Mouse (Mus musculus) MEL (cell line): Measurements from ENCODE around the gene Apex2. TPM values are rescaled to one million over a fixed set of nuclear protein-coding genes. Genes with fewer than 3 reads are reported as not detected.

Source experiments
- DNase-seq: peaks from one replicate; pipeline ENCODE4 v3.0.0; 2011; ENCODE audit warnings: low read depth, low spot score
- H3K27ac ChIP-seq: 2 replicates; pipeline ENCODE4 v1.5.1; 2012; ENCODE audit warnings: low read depth, mild to moderate bottlenecking, control low read depth, low read length, moderate library complexity; ENCODE audit not compliant: control insufficient read depth
- H3K27me3 ChIP-seq, 2 experiments: fragments of 150-350 bp in 1 of 2; sonication (generic) in 1 of 2; 2 replicates each; pipeline ENCODE4 v1.6.1; 2012; ENCODE audit warnings: low read length in 2 of 2, mild to moderate bottlenecking in 2 of 2, improper control_type of control experiment in 1 of 2, moderate library complexity in 1 of 2; ENCODE audit not compliant: insufficient read depth in 2 of 2, control insufficient read depth in 1 of 2
- H3K36me3 ChIP-seq, 2 experiments: 2 replicates each; pipeline ENCODE4 v1.6.1; 2012 to 2014; ENCODE audit warnings: low read length in 2 of 2, improper control_type of control experiment in 1 of 2, inconsistent platforms in 1 of 2, mild to moderate bottlenecking in 1 of 2; ENCODE audit not compliant: insufficient read depth in 2 of 2, control insufficient read depth in 1 of 2
- H3K4me1 ChIP-seq, 2 experiments: fragments of 150-350 bp in 1 of 2; sonication (generic) in 1 of 2; 2 replicates each; pipeline ENCODE4 v1.6.1; 2012; ENCODE audit warnings: low read length in 2 of 2, improper control_type of control experiment in 1 of 2, mild to moderate bottlenecking in 1 of 2; ENCODE audit not compliant: insufficient read depth in 2 of 2, control insufficient read depth in 1 of 2
- H3K4me3 ChIP-seq, 2 experiments: fragments of 150-350 bp in 1 of 2; sonication (generic) in 1 of 2; 2 replicates each; pipeline ENCODE4 v1.5.1; 2012; ENCODE audit warnings: low read depth in 2 of 2, low read length in 2 of 2, mild to moderate bottlenecking in 2 of 2, moderate library complexity in 2 of 2, control low read depth in 1 of 2, improper control_type of control experiment in 1 of 2; ENCODE audit not compliant: control insufficient read depth in 1 of 2, insufficient read depth in 1 of 2
- H3K79me2 ChIP-seq: 2 replicates; pipeline ENCODE4 v1.6.1; 2012; ENCODE audit warnings: mild to moderate bottlenecking, low read length, moderate library complexity; ENCODE audit not compliant: control insufficient read depth, poor library complexity, insufficient read depth
- H3K9ac ChIP-seq: 2 replicates; pipeline ENCODE4 v1.6.1; 2012; ENCODE audit warnings: low read depth, mild to moderate bottlenecking, control low read depth, low read length, moderate library complexity; ENCODE audit not compliant: control insufficient read depth, poor library complexity, severe bottlenecking
- H3K9me3 ChIP-seq: fragments of 150-350 bp; sonication (generic); replicated peaks from 2 replicates; pipeline ENCODE4 v1.6.1; 2012; ENCODE audit warnings: mild to moderate bottlenecking, low read length, improper control_type of control experiment, moderate library complexity; ENCODE audit not compliant: insufficient read depth
- CTCF ChIP-seq, 3 experiments: IDR thresholded peaks in 2 of 3; conservative IDR thresholded peaks in 1 of 3; 2 replicates each; pipeline ENCODE4 v1.5.1; 2011 to 2012; ENCODE audit warnings: low read length in 3 of 3, low read depth in 2 of 3, mild to moderate bottlenecking in 2 of 3, improper control_type of control experiment in 1 of 3, inconsistent platforms in 1 of 3, mixed read lengths in 1 of 3, moderate library complexity in 1 of 3; ENCODE audit not compliant: control insufficient read depth in 1 of 3, insufficient read depth in 1 of 3, poor library complexity in 1 of 3, severe bottlenecking in 1 of 3
- EP300 ChIP-seq, 2 experiments: IDR thresholded peaks; 2 replicates each; pipeline ENCODE4 v1.6.1; 2011; ENCODE audit warnings: improper control_type of control experiment in 2 of 2, low read length in 2 of 2, low read depth in 1 of 2, mild to moderate bottlenecking in 1 of 2
- GATA1 ChIP-seq: IDR thresholded peaks from 2 replicates; pipeline ENCODE4 v1.6.1; 2011; ENCODE audit warnings: low read depth, low read length, improper control_type of control experiment
- HCFC1 ChIP-seq: IDR thresholded peaks from 2 replicates; pipeline ENCODE4 v1.6.1; 2012; ENCODE audit warnings: low read depth, mild to moderate bottlenecking, inconsistent platforms, low read length, improper control_type of control experiment, moderate library complexity
- JUND ChIP-seq: IDR thresholded peaks from 2 replicates; pipeline ENCODE4 v1.6.1; 2011; ENCODE audit warnings: low read depth, mild to moderate bottlenecking, improper control_type of control experiment, low read length
- KAT2A ChIP-seq: conservative IDR thresholded peaks from 2 replicates; pipeline ENCODE4 v1.6.1; 2012; ENCODE audit warnings: low read depth, low read length, improper control_type of control experiment, inconsistent platforms
- MAZ ChIP-seq: IDR thresholded peaks from 2 replicates; pipeline ENCODE4 v1.6.1; 2012; ENCODE audit warnings: low read depth, mild to moderate bottlenecking, inconsistent platforms, low read length, improper control_type of control experiment
- MEF2A ChIP-seq: IDR thresholded peaks from 2 replicates; pipeline ENCODE4 v1.6.1; 2014; ENCODE audit warnings: low read depth, mild to moderate bottlenecking, inconsistent platforms, low read length, improper control_type of control experiment; ENCODE audit not compliant: poor library complexity, insufficient replicate concordance, severe bottlenecking; ENCODE audit errors: extremely low read depth
- MXI1 ChIP-seq: IDR thresholded peaks from 2 replicates; pipeline ENCODE4 v1.6.1; 2011; ENCODE audit warnings: mild to moderate bottlenecking, low read depth, low read length, improper control_type of control experiment
- MYC ChIP-seq: IDR thresholded peaks from 2 replicates; pipeline ENCODE4 v1.6.1; 2011; ENCODE audit warnings: low read depth, mild to moderate bottlenecking, low read length, improper control_type of control experiment, moderate library complexity
- NELFE ChIP-seq: IDR thresholded peaks from 2 replicates; pipeline ENCODE4 v1.6.1; 2011; ENCODE audit warnings: low read depth, low read length, improper control_type of control experiment
- NRF1 ChIP-seq: IDR thresholded peaks from 2 replicates; pipeline ENCODE4 v1.6.1; 2014; ENCODE audit warnings: low read depth, mild to moderate bottlenecking, inconsistent platforms, low read length, improper control_type of control experiment, moderate library complexity; ENCODE audit not compliant: poor library complexity, insufficient read depth, severe bottlenecking
- POLR2AphosphoS2 ChIP-seq: IDR thresholded peaks from 2 replicates; pipeline ENCODE4 v1.6.1; 2011; ENCODE audit warnings: low read length, improper control_type of control experiment
- RCOR1 ChIP-seq: IDR thresholded peaks from 2 replicates; pipeline ENCODE4 v1.6.1; 2012; ENCODE audit warnings: low read depth, mild to moderate bottlenecking, inconsistent platforms, low read length, improper control_type of control experiment
- SIN3A ChIP-seq: IDR thresholded peaks from 2 replicates; pipeline ENCODE4 v1.6.1; 2012; ENCODE audit warnings: low read length, improper control_type of control experiment, inconsistent platforms
- TAL1 ChIP-seq: IDR thresholded peaks from 2 replicates; pipeline ENCODE4 v1.6.1; 2012; ENCODE audit warnings: mild to moderate bottlenecking, inconsistent platforms, low read length, moderate library complexity, mixed read lengths
- TCF12 ChIP-seq: IDR thresholded peaks from 2 replicates; pipeline ENCODE4 v1.6.1; 2014; ENCODE audit warnings: low read depth, mild to moderate bottlenecking, inconsistent platforms, low read length, improper control_type of control experiment, moderate library complexity
- UBTF ChIP-seq: IDR thresholded peaks from 2 replicates; pipeline ENCODE4 v1.6.1; 2012; ENCODE audit warnings: low read depth, mild to moderate bottlenecking, inconsistent platforms, low read length, improper control_type of control experiment, moderate library complexity, borderline replicate concordance; ENCODE audit not compliant: insufficient read depth
- USF1 ChIP-seq: IDR thresholded peaks from 2 replicates; pipeline ENCODE4 v1.6.1; 2014; ENCODE audit warnings: low read depth, mild to moderate bottlenecking, inconsistent platforms, low read length, improper control_type of control experiment, moderate library complexity
- ZKSCAN1 ChIP-seq: IDR thresholded peaks from 2 replicates; pipeline ENCODE4 v1.6.1; 2012; ENCODE audit warnings: low read depth, mild to moderate bottlenecking, inconsistent platforms, low read length, improper control_type of control experiment, moderate library complexity
- ZNF384 ChIP-seq: IDR thresholded peaks from 2 replicates; pipeline ENCODE4 v1.6.1; 2012; ENCODE audit warnings: low read depth, mild to moderate bottlenecking, inconsistent platforms, low read length, improper control_type of control experiment
- polyA plus RNA-seq, 2 experiments: library from polyadenylated mRNA; stranded (reverse) in 1 of 2; unstranded in 1 of 2; fragments of >175 nt in 1 of 2; fragments of >200 nt in 1 of 2; gene quantifications; 2 replicates each; pipeline versions ENCODE4 v1.2.1 to v1.2.4; 2012; ENCODE audit warnings: low replicate concordance in 2 of 2, low read depth in 1 of 2; ENCODE audit not compliant: insufficient read length in 2 of 2, insufficient read depth in 1 of 2, missing spikeins in 1 of 2
- total RNA-seq: library from RNA; depleted of rRNA; stranded (reverse); fragments of 300-350 nt; gene quantifications from 2 replicates; pipeline ENCODE4 v1.2.3, GENCODE M21; 2012

The Apex2 gene
- total and polyA plus RNA-seq, 3 experiments = 11.5 to 23.4 TPM; not detected in 1

DNA sequence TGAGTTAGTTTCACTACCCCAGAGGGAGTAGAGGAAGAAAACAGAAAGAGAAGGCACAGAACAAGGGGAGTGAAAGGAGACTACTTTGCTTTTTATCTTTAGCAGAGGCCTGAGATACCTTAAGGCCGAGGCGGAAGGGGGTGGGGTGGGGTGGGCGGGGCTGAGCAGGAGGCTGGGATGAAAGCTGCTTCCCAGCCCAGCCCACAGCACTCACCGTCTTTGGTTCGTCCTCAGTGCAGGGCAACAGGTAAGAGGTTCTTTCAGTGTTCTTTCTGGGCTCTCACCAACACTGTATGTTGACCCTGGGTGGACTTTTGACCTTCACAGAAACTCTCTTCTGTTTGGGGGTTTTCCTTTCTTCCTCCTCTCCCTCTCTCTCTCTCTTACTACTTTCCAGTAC is 42.4 kb downstream of the Apex2 start, which contains the start of gene Alas2:
Gene Alas2, plus strand, starts transcription at position 137 of the 400 bp plus-strand sequence.
- peak within 1 kb of the TSS; percentile 73 for H3K27ac ChIP-seq
- peak within 1 kb of the TSS; percentile 57 to 66 for H3K4me3 ChIP-seq
- H3K9ac ChIP-seq = peak within 1 kb of the TSS; percentile 62

GRCm38 (mm10) chrX:150541684-150542083 is 48.0 kb downstream of the Apex2 start:
- Histone ChIP-seq H3K27ac (no peak overlapping the region; the same call in 1 of the 2 replicates), H3K9me3 (no peaks in the 10 kb centered on the region), H3K9ac (no peak overlapping the region), H3K4me3 (no peak overlapping the region), H3K27me3 (no peaks in the 10 kb centered on the region), H3K4me1 (peaks cover 11 to 15% of the 10 kb centered on the region in 2 experiments), H3K79me2 (no peaks in the 10 kb centered on the region), H3K36me3 (peaks cover 0 to 32% of the 10 kb centered on the region in 2 experiments; a peak in 3 of 4 replicates)
- no peak for TF ChIP-seq ZKSCAN1
- 0 out of 2 replicates have a peak, but pooled peaks have one; percentile 29 for TF ChIP-seq GATA1
- no peak for TF ChIP-seq MAZ
- no peak for TF ChIP-seq NRF1
- TF ChIP-seq ZNF384 = no peak
- no peak for TF ChIP-seq TCF12
- no peak for TF ChIP-seq UBTF
- TF ChIP-seq TAL1 = peak; percentile 46; the same call in 1 of the 2 replicates
- no peak for TF ChIP-seq NELFE
- TF ChIP-seq RCOR1 = peak; percentile 47; the same call in 1 of the 2 replicates
- TF ChIP-seq SIN3A = no peak
- no peak for TF ChIP-seq JUND
- peak in 1 of 2 experiments; percentile 52; a peak in 3 of 4 replicates for TF ChIP-seq EP300 (IDR thresholded peaks at IDR 0.05; ENCODE audit: low read depth in 1 of 2, low read length in 2 of 2)
- no peak for TF ChIP-seq POLR2AphosphoS2
- no peak for TF ChIP-seq USF1
- peak; percentile 51 for DNase-seq

More for the DNA sequence above, 42.4 kb downstream of the Apex2 start, which contains the start of gene Alas2:
- Histone ChIP-seq H3K9me3 (no peaks in the 10 kb centered on the region), H3K79me2 (no peaks in the 10 kb centered on the region), H3K27me3 (no peaks in the 10 kb centered on the region), H3K36me3 (peaks cover 0 to 52% of the 10 kb centered on the region in 2 experiments; a peak in 3 of 4 replicates), H3K4me1 (peaks cover 34 to 38% of the 10 kb centered on the region in 2 experiments)
- DNase-seq = no peak
- TF ChIP-seq RCOR1 (no peak), MEF2A (no peak), KAT2A (no peak), SIN3A (no peak), CTCF (IDR thresholded peaks at IDR 0.05 in 2 of 3, conservative IDR thresholded peaks at IDR 0.05 in 1 of 3; ENCODE audit: control insufficient read depth in 1 of 3, insufficient read depth in 1 of 3, low read depth in 2 of 3, low read length in 3 of 3, poor library complexity in 1 of 3, severe bottlenecking in 1 of 3) (no peak), POLR2AphosphoS2 (no peak), MXI1 (no peak), TAL1 (no peak), MYC (no peak), HCFC1 (no peak), GATA1 (no peak), ZKSCAN1 (no peak)
